Mouse (Mus musculus) adrenal gland, postnatal 25 days (tissue): ENCODE measurements at regions not wholly inside any gene's neighbourhood (a gene's known extent, or its start where the extent isn't known, plus 50 kb on each side); places are given as distances from the start of the nearest gene placed in this dataset.

Experiments used
- DNase-seq: peaks from one replicate; pipeline ENCODE4 v3.0.0; 2021; ENCODE audit warnings: mixed read lengths

GRCm38 (mm10) chr17:68057264-68057663 is 53.3 kb upstream of the Arhgap28 start:
- DNase-seq = no peak

DNA sequence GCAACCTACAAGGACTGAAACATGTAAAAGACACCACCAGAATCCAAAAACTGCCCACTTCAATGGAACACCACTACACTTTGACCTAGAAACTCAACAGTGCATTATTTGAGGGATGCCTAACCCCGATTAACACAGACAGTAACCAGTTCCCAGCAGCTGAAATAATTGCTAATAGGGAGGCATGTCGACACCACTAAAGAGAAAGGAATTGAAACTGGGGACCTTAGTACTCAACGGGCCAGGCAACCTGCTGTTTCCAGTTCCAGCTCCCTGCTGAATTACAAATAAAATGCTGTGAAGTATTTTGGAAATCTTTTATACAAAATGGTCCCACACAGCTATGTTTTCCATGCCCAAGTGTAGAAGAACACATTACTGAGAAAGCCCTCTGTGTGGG is 56.5 kb upstream of the Arhgap28 start:
- no peak for DNase-seq

GRCm38 (mm10) chr17:68065751-68066150 is 61.8 kb upstream of the Arhgap28 start:
- peak; percentile 44 for DNase-seq

DNA sequence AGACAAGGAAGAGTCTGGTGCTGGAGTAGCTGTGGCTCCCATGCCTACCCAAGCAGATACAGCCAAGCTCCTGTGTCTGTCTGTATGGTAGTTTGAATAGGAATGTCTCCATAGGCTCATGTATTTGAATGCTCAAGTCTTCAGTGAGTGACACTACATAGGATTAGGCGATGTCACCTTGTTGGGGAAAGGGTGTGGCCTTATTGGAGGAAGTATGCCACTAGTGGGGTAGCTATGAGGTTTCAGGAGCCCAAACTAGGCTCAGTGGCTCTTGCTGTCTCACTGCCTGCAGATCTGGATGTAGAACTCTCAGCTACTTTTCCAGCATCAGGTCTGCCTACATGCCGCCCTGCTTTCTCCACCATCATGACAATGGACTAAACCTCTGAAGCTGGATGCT is 62.3 kb upstream of the Arhgap28 start:
- no peak for DNase-seq

DNA sequence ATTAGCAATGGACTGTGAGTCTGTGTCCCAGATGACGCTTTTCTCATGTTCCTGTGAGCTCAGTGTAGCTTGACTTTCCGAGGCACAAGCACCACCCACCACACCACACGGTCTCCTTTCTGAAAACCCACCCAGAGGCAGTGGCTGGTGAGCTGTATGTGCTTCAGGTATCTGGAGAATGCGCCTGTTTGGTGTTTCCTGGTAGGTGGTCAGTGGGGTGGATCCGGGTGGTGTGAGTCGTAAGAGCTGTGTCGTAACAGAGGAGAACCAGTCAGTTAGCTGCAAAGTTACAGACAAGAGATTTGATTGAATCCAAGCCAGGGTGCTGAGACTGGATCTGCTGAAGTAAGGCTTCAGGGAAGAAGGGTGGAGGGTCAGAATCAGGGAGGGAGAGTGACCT is 65.1 kb upstream of the Arhgap28 start:
- DNase-seq = no peak

DNA sequence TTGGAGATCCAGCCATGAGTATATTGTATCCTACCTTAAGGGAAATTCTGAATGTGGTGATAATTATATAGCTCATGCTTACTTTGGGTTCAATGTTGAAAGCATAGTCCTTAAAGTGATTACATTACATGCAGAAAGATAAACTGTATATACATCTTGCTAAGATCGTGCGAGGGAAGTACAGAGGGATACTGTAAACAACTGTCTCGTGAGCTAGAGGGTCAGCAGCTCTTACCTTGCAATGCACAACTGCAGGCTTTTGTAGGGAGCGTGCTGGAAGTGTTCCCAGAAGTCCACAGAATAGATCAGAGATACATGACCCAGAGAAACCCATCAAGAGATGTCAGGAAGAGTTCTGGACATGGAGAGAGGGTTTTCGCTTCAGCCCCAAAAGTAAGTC is 65.6 kb upstream of the Arhgap28 start:
- no peak for DNase-seq

DNA sequence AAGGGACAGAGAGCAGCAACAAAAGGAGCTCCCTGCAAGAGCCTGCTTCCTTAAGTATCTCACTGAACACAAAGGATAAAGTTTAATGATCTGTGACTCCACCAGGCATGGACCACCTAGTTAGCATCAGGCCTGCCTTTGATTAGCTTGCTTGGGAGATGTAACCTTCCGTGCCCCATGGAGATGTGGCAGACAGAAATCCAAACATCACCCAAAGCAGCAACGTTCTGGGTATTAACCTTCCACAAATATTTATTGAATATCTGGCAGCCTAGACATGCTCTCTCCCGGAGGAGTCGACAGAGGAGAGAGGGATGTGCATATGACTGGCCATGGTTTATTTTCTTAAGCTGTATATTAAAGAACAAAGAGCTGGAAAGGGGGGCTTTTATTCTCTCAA is 67.6 kb upstream of the Arhgap28 start:
- DNase-seq = no peak

DNA sequence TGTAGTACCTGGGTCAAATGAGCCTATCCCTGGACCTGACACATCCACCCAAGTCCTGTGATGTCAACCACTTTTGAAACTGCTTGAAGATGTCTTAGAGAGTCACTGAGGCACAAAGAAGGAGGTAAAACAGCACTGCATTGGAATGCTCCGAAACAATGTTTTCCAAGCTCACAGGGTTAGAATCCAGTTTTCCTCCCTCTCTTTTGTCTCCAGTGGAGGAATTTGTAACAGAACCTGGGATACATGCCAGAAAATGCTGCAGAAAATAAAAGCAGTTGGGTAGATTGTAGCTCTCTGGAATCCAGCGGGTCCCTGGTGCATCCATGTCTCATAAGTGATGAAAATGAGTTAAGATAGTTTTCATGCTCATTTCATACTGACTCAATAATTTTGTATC is 71.8 kb upstream of the Arhgap28 start:
- no peak for DNase-seq

GRCm38 (mm10) chr17:68078709-68079108 is 74.8 kb upstream of the Arhgap28 start:
- no peak for DNase-seq

GRCm38 (mm10) chr17:68084446-68084845 is 80.5 kb upstream of the Arhgap28 start:
- no peak for DNase-seq

GRCm38 (mm10) chr17:68087149-68087548 is 83.2 kb upstream of the Arhgap28 start:
- DNase-seq = no peak

DNA sequence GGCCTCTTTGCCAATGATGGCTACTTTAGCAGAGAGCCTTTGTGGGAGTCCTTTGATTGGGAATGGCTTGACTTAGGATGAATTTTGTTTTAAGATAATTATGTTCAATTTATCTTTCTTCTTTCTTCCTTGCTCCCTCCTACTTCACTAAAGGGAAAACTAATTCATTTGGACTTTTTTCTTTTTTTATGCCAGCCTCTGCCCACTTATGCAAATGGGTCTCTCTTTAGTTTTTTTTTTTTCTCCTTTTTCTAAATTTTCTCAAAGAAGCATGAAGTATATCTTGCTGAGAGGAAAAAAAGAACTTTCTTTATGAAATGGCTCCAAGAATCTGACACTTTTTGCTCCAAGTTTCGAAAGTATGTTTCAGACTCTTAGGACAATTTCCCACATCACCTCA is 85.3 kb upstream of the Arhgap28 start:
- DNase-seq = no peak

DNA sequence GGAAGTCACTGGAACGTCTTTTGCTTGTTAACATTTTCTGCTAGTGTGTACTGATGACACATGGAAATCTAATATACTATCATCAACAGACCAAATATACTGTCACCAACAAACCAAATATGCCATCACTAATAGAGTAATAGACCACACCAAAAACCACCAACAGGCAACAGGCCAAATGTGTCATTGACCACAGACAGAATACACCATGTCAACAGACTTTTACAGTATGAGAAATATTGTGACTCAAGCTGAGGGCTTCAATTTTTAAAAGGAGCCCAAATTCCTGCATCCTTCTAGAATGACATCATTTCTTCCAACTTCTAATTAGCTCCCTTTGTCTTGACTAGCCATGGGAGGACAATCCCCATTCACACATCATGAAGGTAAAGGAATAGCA is 85.9 kb upstream of the Arhgap28 start:
- no peak for DNase-seq

- no peak for DNase-seq
Observed at GRCm38 (mm10) chr17:68096982-68097381, 93.1 kb upstream of the Arhgap28 start.

DNA sequence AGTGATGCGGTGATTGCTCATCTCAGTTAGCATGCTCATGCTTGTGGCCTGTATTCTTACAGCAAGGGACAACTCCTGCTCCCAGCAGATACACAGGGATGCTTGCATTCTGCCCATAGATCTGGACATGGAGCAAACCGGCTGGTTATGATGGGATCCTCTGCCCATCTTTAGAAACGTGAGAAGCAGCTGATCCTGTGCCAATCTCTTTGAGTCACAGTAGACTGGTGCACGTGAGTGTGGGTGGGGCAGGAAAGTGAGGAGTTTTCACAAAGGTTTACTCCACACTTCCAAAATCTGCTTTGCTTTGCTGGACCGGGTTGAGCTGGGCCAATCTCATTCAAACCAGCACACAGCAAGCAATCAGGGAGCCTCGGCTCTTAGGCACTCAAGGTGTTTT is 93.5 kb upstream of the Arhgap28 start:
- DNase-seq = no peak

- DNase-seq = no peak
Observed at GRCm38 (mm10) chr17:68100093-68100492, 96.2 kb upstream of the Arhgap28 start.

GRCm38 (mm10) chr17:68103346-68103745 is 99.4 kb upstream of the Arhgap28 start:
- no peak for DNase-seq

DNA sequence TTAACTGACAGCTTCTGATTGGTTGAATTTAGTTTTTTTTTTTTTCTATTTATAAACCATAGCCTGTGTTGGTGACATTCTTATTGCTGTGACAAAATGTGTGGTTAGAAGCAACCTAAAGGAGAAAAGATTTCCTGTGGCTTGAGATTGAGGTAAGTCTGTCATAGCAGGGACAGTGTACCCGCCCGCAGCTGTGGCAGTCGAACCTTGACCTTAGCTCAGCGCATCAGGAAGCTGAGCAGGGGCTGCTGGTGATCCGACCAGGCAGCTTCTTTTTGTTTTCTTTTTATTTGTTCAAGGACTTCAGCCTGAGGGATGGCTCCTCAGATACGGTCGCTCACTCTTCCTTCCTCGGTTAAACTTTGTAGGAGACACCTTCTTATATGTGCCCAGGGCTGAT is 102.4 kb upstream of the Arhgap28 start:
- no peak for DNase-seq

- DNase-seq = no peak
Observed at GRCm38 (mm10) chr17:68107875-68108274, 104.0 kb upstream of the Arhgap28 start.

- no peak for DNase-seq
Observed at GRCm38 (mm10) chr17:68111834-68112473, 108.0 kb upstream of the Arhgap28 start.

DNA sequence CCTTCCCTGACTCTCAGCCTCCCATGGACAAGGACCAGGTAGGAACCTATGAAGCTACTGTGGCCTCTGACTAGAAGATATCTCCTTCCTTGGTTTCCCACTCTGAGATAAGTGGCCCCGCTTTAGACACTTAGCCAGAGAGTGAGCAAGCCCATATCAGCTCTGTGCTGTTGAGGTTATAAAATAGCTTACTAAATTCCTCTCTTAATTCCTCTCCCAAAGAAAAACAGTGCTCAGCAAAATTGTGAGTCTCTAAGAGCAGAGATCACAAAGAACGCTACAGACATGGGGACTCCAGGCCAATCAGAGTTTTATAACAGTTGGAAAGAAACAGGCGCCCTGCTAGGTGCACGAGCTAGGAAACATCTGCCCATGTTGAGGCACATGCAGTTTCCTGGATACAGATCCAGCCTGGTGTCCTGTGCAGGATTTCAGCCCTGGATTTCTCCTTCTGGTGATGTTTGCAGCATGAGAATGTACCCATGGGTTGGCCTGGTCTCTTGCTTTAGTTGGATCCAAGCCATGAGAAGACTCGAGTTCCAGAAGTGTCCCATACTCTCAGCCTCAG is 108.9 kb upstream of the Arhgap28 start:
- no peak for DNase-seq

- DNase-seq = no peak
Observed at GRCm38 (mm10) chr17:68115599-68115998, 111.7 kb upstream of the Arhgap28 start.

- DNase-seq = no peak
Observed at GRCm38 (mm10) chr17:68119055-68119698, 115.3 kb upstream of the Arhgap28 start.

DNA sequence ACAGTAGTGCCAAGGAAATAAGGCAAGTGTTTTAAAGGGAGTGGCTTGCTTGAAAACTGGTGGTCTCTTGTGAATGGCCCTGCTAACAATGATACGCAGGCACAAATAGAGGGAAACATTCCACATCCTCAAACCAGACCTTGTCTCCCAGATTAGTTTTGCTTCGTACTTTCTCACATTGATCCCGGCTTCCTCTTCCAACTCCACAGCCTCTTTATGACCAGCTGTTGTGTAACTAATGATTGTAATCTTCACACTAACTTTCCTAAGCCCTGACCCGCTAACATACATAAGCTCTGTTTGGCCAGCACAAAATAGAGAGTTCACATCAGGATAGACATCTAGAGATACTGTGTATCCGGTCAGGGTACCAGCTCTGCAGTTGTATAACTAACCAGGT is 116.3 kb upstream of the Arhgap28 start:
- no peak for DNase-seq
